ENCODE assay signal across 26 mouse cellular contexts in the genomic region with DNA sequence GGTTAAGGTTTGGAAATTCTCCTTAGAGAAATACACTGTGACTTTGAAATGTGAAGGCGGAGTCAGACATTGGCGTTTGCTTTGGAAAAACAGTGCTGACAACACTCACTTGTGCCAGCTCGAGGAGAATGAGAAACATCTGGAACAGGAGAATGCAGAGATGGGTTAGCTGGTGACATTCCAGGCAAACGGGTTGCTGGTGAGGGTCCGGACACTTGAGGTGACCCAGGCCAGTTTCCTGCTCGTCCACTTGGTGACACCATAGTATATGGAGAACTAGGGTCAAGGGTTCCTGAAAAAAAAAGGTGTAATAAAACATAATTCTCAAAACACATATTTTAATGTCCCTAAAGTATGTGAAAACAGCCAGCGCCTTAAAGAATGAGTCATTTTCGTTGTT. TPM values are rescaled to one million over a fixed set of nuclear protein-coding genes. Genes with fewer than 3 reads are reported as not detected.
DNase-seq lines count a peak whose midpoint lies in the region; ATAC-seq and TF ChIP-seq lines count a peak whose summit lies in the region.
"Had no signal": no experiment of that assay in that cellular context is flagged by ENCODE, and none has a peak within 500 bp of the region (broad histone marks: within the 10 kb centered on the region; RNA-seq: fewer than 3 reads in every experiment).

No protein-coding gene starts in this region.

- no peak overlapping the region for H3K9ac ChIP-seq in lung, postnatal 0 days (replicated peaks; ENCODE audit: low read depth)
- H3K9ac ChIP-seq in intestine, embryonic 16.5 days (ENCODE audit: low read depth, low read length): no peak overlapping the region
- H3K9ac ChIP-seq: embryonic facial prominence, embryonic 15.5 days; forebrain, embryonic 12.5 days; hindbrain, embryonic 14.5 days; limb, embryonic 12.5 days; liver, embryonic 15.5 days; midbrain, embryonic 15.5 days; stomach, embryonic 15.5 days had no signal

- WGBS in lung, postnatal 0 days: 45% methylated on average over 8 of the region's 8 CpGs
- 76% methylated on average over 8 of the region's 8 CpGs for WGBS in intestine, embryonic 16.5 days

- peak; percentile 12 to 27 for DNase-seq in heart, adult 18-20 months
- no peak for DNase-seq in heart, postnatal 4 days
- peak; percentile 59 for DNase-seq in lung, postnatal 0 days (ENCODE audit: low spot score)
- DNase-seq in lung, postnatal 4 days: peak; percentile 15 to 38
- no peak for DNase-seq in thymus, postnatal 25 days
- DNase-seq: adrenal gland, postnatal 10 days; cerebellum, adult 18-20 months; cerebellum, postnatal 10 days; heart, adult 11 months; kidney, adult 11 months; kidney, postnatal 14 days; layer of hippocampus, adult 9-11 months; right cerebral cortex, postnatal 25 days; thymus, postnatal 14 days had no signal

- no peaks in the 10 kb centered on the region for H3K9me3 ChIP-seq in lung, postnatal 0 days (ENCODE audit: low read length)
- no peaks in the 10 kb centered on the region for H3K9me3 ChIP-seq in intestine, embryonic 16.5 days (ENCODE audit: control insufficient read depth, low read length)
- H3K9me3 ChIP-seq: embryonic facial prominence, embryonic 15.5 days; forebrain, embryonic 12.5 days; limb, embryonic 12.5 days; liver, embryonic 15.5 days; midbrain, embryonic 10.5 days; midbrain, embryonic 15.5 days; stomach, embryonic 15.5 days had no signal

- no peak for TF ChIP-seq EP300 in lung, postnatal 0 days (IDR thresholded peaks at IDR 0.05)

- H3K4me3 ChIP-seq in brown adipose tissue, adult 24 weeks (ENCODE audit: insufficient read depth, low read depth, low read length): no peak overlapping the region
- no peak overlapping the region for H3K4me3 ChIP-seq in lung, postnatal 0 days (ENCODE audit: low read depth, low read length)
- H3K4me3 ChIP-seq in intestine, embryonic 16.5 days (ENCODE audit: low read length): no peak overlapping the region
- H3K4me3 ChIP-seq: embryonic facial prominence, embryonic 15.5 days; forebrain, embryonic 12.5 days; limb, embryonic 12.5 days; liver, embryonic 15.5 days; midbrain, embryonic 10.5 days; midbrain, embryonic 15.5 days; stomach, embryonic 15.5 days had no signal

- no peak for TF ChIP-seq CTCF in lung, postnatal 0 days (IDR thresholded peaks at IDR 0.05)

- ATAC-seq in lung, postnatal 0 days: peak; percentile 63
- no peak for ATAC-seq in intestine, embryonic 16.5 days
- ATAC-seq: midbrain, embryonic 15.5 days had no signal

- no peaks in the 10 kb centered on the region for H3K36me3 ChIP-seq in lung, postnatal 0 days (ENCODE audit: insufficient read depth, low read length)
- H3K36me3 ChIP-seq in intestine, embryonic 16.5 days (ENCODE audit: control insufficient read depth, insufficient read depth, low read length): no peaks in the 10 kb centered on the region
- H3K36me3 ChIP-seq: embryonic facial prominence, embryonic 15.5 days had no signal

- H3K27ac ChIP-seq in brown adipose tissue, adult 24 weeks (replicated peaks; ENCODE audit: low read depth, low read length): peak overlapping the region; percentile 52; the same call in 1 of the 2 replicates
- H3K27ac ChIP-seq in lung, postnatal 0 days (ENCODE audit: low read length): no peak overlapping the region
- no peak overlapping the region for H3K27ac ChIP-seq in intestine, embryonic 16.5 days (ENCODE audit: low read length)
- H3K27ac ChIP-seq: embryonic facial prominence, embryonic 15.5 days; forebrain, embryonic 12.5 days; hindbrain, embryonic 14.5 days; limb, embryonic 12.5 days; liver, embryonic 15.5 days; midbrain, embryonic 10.5 days; midbrain, embryonic 15.5 days; stomach, embryonic 15.5 days had no signal

- no peak overlapping the region for H3K4me2 ChIP-seq in lung, postnatal 0 days (replicated peaks; ENCODE audit: low read depth, low read length)
- no peak overlapping the region for H3K4me2 ChIP-seq in intestine, embryonic 16.5 days (ENCODE audit: low read depth, low read length)
- H3K4me2 ChIP-seq: embryonic facial prominence, embryonic 15.5 days; forebrain, embryonic 12.5 days; heart, embryonic 11.5 days; hindbrain, embryonic 14.5 days; limb, embryonic 12.5 days; liver, embryonic 15.5 days; midbrain, embryonic 15.5 days; stomach, embryonic 15.5 days had no signal

- no peaks in the 10 kb centered on the region for H3K27me3 ChIP-seq in lung, postnatal 0 days (replicated peaks; ENCODE audit: insufficient read depth, low read length)
- H3K27me3 ChIP-seq in intestine, embryonic 16.5 days (replicated peaks; ENCODE audit: control insufficient read depth, insufficient read depth, low read length): no peaks in the 10 kb centered on the region
- H3K27me3 ChIP-seq: CH12.LX; embryonic facial prominence, embryonic 15.5 days; forebrain, embryonic 12.5 days; limb, embryonic 12.5 days; liver, embryonic 15.5 days; midbrain, embryonic 15.5 days; stomach, embryonic 15.5 days had no signal

- no peaks in the 10 kb centered on the region for H3K4me1 ChIP-seq in brown adipose tissue, adult 24 weeks (ENCODE audit: control insufficient read depth, insufficient read depth, insufficient read length, low read length)
- no peaks in the 10 kb centered on the region for H3K4me1 ChIP-seq in lung, postnatal 0 days (ENCODE audit: insufficient read depth, low read depth, low read length)
- no peaks in the 10 kb centered on the region for H3K4me1 ChIP-seq in intestine, embryonic 16.5 days (ENCODE audit: control insufficient read depth, insufficient read depth, low read length)
- H3K4me1 ChIP-seq: embryonic facial prominence, embryonic 15.5 days; forebrain, embryonic 12.5 days; limb, embryonic 12.5 days; liver, embryonic 15.5 days; midbrain, embryonic 10.5 days; midbrain, embryonic 15.5 days; stomach, embryonic 15.5 days had no signal

RNA-seq across cellular contexts. Expression of gene 1810030O07Rik, which starts 13.4 kb away (rescaled TPM):
- 10 to 100 TPM; 11.3 to 16.7 TPM for total RNA-seq in heart, adult 18-20 months (2021)
- total RNA-seq in heart, postnatal 4 days (2021): 10 to 100 TPM; 10.9 to 15.5 TPM
- 14.7 and 15.0 TPM in 2 replicates for polyA plus RNA-seq in brown adipose tissue, adult 24 weeks (2012; ENCODE audit: insufficient read depth, insufficient read length, missing spikeins)
- 22.9 and 26.5 TPM in 2 replicates for polyA plus RNA-seq in lung, postnatal 0 days (2015; fragmentation: Nextera tagmentation; extraction: Ambion mirVana)
- polyA plus RNA-seq in intestine, embryonic 16.5 days (2015; fragmentation: Nextera tagmentation; extraction: Ambion mirVana): 36.6 and 37.0 TPM in 2 replicates

Comparison
In these comparisons a context has a peak if more than half of its experiments do, and no peak if none do; other contexts are left out.
1. DNase-seq: peak in heart, adult 18-20 months (2 of 2), lung, postnatal 0 days (single experiment) and lung, postnatal 4 days (2 of 2); none in heart, postnatal 4 days (single experiment) and thymus, postnatal 25 days (single experiment).